Comparison of ENCODE assay signal across 18 mouse cellular contexts in the genomic region with DNA sequence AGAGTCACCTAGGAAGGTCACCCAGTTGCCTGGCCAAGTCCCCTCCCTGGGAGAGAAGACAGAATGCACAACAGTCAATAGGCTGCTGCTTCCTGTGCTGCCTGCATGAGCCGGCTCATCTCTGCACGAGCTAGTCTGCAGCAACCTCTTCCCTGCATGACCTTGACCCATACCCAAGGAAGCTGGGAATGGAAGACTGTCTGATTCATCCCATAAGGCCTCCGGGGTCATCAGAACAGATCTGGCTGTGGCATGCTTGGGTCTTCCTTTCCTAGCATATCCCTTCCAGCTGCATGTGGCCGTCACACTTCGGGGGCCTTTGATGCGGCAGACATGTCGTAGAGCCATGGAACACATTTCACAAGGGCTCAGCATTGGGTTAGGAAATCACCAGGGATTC. TPM values are rescaled to one million over a fixed set of nuclear protein-coding genes. Genes with fewer than 3 reads are reported as not detected.
A peak's percentile ranks its signal among the peaks of the same experiment; 100 is the strongest.
DNase-seq lines count a peak whose midpoint lies in the region.
"Had no signal": no experiment of that assay in that cellular context is flagged by ENCODE, and none has a peak within 500 bp of the region (broad histone marks: within the 10 kb centered on the region; RNA-seq: fewer than 3 reads in every experiment).

No protein-coding gene starts in this region.

- DNase-seq in adrenal gland, adult (ENCODE audit: inconsistent age in 2 of 2, low spot score in 1 of 2), result peak; percentile 53 to 83
- DNase-seq in adrenal gland, adult 18-20 months (ENCODE audit: low spot score in 2 of 2), result no peak
- DNase-seq in adrenal gland, adult 8-10 months, result peak; percentile 59
- DNase-seq in adrenal gland, postnatal 4 days (ENCODE audit: low spot score in 2 of 2), result no peak
- DNase-seq in adrenal gland, postnatal 10 days, result peak; percentile 23
- DNase-seq in adrenal gland, postnatal 36 days, result peak; percentile 39 to 49
- DNase-seq in thymus, postnatal 4 days, result no peak
- DNase-seq: B cell, adult 2 months; cerebellum, adult 11 months; cerebellum, adult 18-20 months; cerebellum, adult 8-10 months; cerebellum, adult 9-11 months; cerebellum, postnatal 14 days; cerebellum, postnatal 36 days; embryo, embryonic 11 days; forebrain, postnatal 0 days had no signal

RNA-seq across cellular contexts. Expression of gene Chrna4, which starts 8.2 kb away (rescaled TPM):
- total RNA-seq in adrenal gland, adult 18-20 months (2021), result 10 to 100 TPM in 1 of 2 experiments, 1 to 10 TPM in 1; 4.3 to 26.9 TPM
- total RNA-seq in adrenal gland, adult 8-10 months (2022), result 10 to 100 TPM; 12.0 to 27.7 (median 20.5) TPM
- 10 to 100 TPM; 11.1 to 13.6 TPM for total RNA-seq in adrenal gland, postnatal 4 days (2021)
- 1 to 10 TPM; 6.6 to 8.2 TPM for total RNA-seq in adrenal gland, postnatal 10 days (2021)
- total RNA-seq in adrenal gland, postnatal 36 days (2021), result 10 to 100 TPM in 1 of 2 experiments, 1 to 10 TPM in 1; 5.1 to 20.0 TPM
- total RNA-seq: CH12.LX; common myeloid progenitor, adult 5-6 weeks had no signal

RNA-seq across cellular contexts. Expression of gene Col20a1, which starts 48.9 kb away (rescaled TPM):
- total RNA-seq in adrenal gland, adult 18-20 months (2021), result 1 to 10 TPM; 2.3 to 2.8 TPM
- 1 to 10 TPM; 2.3 to 4.5 (median 4.2) TPM for total RNA-seq in adrenal gland, adult 8-10 months (2022)
- 1 to 10 TPM; 5.6 to 6.3 TPM for total RNA-seq in adrenal gland, postnatal 4 days (2021)
- 1 to 10 TPM; 2.7 to 4.3 TPM for total RNA-seq in adrenal gland, postnatal 10 days (2021)
- 1 to 10 TPM; 1.7 to 4.3 TPM for total RNA-seq in adrenal gland, postnatal 36 days (2021)
- total RNA-seq: common myeloid progenitor, adult 5-6 weeks had no signal

Comparison
In these comparisons a context has a peak if more than half of its experiments do, and no peak if none do; other contexts are left out.
1. DNase-seq: peak in adrenal gland, adult (2 of 2), adrenal gland, adult 8-10 months (single experiment), adrenal gland, postnatal 10 days (single experiment) and adrenal gland, postnatal 36 days (2 of 2); none in adrenal gland, adult 18-20 months (0 of 2), adrenal gland, postnatal 4 days (0 of 2) and thymus, postnatal 4 days (single experiment).